Mouse (Mus musculus) erythroblast, embryonic 14.5 days (primary cell): ENCODE measurements around the gene Cbl.

Source experiments
- GATA1 ChIP-seq: IDR thresholded peaks from 2 replicates; pipeline ENCODE4 v1.6.1; 2012; ENCODE audit warnings: low read length, inconsistent platforms, mixed read lengths
- TAL1 ChIP-seq: IDR thresholded peaks from 3 replicates; pipeline ENCODE4 v1.6.1; 2012; ENCODE audit warnings: low read length, inconsistent platforms, mixed read lengths

- no peak for TF ChIP-seq GATA1
- no peak for TF ChIP-seq TAL1
These were observed 33.6 kb upstream of the Cbl start for GRCm38 (mm10) chr9:44267319-44268026.
